Mouse (Mus musculus) lung, postnatal 25 days (tissue): ENCODE results near the gene C5ar2.

Experiments used
- DNase-seq: peaks from one replicate; pipeline ENCODE4 v3.0.0; 2022; ENCODE audit warnings: low spot score

The C5ar2 gene

DNA sequence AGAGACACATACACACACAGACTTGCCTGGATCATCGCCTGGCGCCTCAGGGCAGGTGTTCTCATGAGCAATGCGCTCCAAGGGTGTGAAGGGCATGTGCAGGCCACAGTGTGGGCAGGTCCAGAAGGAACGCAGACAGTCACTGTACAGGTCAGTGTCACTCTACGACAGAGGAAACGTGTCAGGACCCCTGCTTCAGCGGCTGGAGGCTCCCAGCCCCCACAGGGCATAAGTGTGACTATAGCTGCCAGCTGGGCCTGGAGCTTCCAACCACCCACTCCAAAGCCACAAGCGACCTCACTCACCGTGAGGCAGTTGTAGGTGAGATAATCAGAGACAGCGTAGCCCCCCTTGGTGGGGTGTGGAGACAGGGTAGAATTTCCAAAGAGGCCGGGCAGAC lies 45.4 kb downstream of the C5ar2 start:
- DNase-seq, result no peak

DNA sequence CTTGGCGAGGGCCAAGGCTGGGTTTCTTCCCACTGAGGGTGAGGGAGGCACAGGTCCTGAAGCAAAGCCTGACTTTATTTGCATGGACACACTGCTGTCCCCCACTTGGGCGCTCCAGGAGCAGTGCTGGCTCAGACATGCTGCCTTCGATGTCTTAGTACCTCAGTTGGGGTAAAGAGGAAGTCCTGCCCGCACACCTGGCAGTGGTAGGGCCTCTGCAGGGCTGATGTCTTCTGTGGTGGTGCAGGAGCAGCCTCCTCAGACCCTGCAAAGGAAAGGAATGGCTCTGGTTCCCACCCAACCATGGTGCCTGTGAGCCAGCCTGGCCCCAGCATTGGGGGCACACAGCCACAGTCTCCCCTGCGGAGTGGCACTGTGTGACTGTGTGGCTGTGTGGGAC lies 46.8 kb downstream of the C5ar2 start:
- DNase-seq, result no peak

DNA sequence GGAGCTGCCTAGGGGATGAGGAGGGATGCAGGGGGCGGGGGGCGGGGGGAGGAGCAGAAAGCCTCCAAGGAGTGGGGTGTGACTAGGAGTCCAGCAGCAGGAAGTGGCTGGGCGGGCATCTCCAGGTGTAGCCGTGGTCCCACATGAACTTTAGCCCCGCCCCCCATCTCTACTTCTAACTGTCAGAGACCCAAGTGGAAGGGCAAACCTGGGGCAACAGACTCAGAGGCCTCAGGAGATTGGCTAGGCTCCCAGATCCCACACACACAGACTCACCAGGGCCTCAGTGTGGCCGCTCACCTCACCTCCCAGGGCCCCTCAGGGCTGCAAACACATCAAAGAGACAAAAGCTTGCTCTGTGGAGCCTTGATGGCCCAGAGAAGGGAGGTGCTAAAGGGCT lies 47.3 kb downstream of the C5ar2 start:
- no peak for DNase-seq

DNA sequence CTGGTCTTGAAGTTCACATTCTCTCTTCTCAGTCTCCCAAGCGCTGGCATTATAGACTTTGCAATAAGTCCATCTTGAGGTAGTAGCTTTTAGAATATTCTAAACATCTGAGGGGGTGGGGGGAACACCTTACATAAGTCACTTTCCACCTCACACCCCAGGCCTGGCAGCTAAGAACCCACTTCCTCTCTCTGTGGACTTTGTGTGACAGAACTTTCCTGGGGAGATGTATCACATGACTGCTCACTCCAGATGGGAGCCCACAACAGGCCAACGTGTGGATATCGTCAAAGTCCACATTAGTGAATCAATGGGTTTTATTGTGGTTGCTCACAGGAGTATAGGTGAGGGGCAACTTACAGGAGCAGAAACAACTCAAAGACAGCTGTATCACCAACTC lies 50.3 kb downstream of the C5ar2 start:
- no peak for DNase-seq

DNA sequence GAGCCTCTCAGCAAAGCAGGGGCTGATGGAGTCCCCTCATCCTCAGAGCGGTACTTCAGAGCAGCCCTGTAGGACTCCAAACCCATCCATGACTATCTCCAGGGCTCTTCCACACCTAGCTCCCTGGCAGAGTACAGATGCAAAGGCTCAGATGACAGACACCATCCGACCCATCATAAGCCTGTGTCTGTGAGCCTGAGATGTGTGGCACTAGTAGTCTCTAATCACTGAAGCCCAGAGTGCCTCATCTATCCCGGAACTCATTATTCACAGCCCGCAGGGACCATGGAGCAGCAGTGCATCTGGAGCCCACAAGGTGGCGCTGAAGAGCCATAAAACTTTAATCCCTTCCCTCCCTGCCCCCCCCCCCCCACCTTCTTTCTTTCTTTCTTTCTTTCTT lies 51.6 kb downstream of the C5ar2 start:
- DNase-seq, result peak; percentile 67

DNA sequence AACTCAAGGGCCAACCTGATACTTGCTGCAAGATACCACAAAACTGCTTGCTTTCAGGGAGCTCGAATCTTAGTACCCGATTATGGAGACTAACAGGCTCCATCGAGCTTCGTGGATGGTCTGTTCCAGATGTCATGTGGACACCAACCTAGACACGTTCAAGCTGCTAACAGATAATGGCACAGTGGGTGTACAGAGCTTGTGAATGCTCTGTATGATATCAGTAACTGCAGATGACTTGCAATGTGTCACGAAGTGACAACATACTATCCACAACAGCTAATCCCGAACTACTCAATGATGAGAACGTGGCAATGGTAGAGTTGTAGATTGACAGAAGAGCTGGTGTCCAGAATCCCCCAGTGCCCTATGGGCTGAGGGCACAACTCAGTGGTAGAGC lies 56.5 kb downstream of the C5ar2 start:
- DNase-seq, result no peak
